Mouse (Mus musculus): ENCODE results near the gene Mfsd12. TPM values are rescaled to one million over a fixed set of nuclear protein-coding genes. Genes with fewer than 3 reads are reported as not detected.

Mfsd12 gene
- polyA plus RNA-seq, 1 experiment from 2014 or later, result 15.0 TPM

- Histone ChIP-seq H3K4me3 (replicated peaks) (peak overlapping the region; percentile 97), H3K36me3 (replicated peaks) (peaks cover 37% of the 10 kb centered on the region), H3K4me2 (peak overlapping the region; percentile 97), H3K27me3 (no peaks in the 10 kb centered on the region), H3K9ac (peak overlapping the region; percentile 100), H3K27ac (replicated peaks) (peak overlapping the region; percentile 96), H3K4me1 (replicated peaks) (peaks cover 86% of the 10 kb centered on the region), H3K9me3 (replicated peaks) (no peaks in the 10 kb centered on the region)
- WGBS (ENCODE audit: insufficient replicate concordance), result 20% methylated on average over 4 of the region's 4 CpGs
- ATAC-seq (ENCODE audit: insufficient read depth), result no peak
Observed at GRCm38 (mm10) chr10:81358209-81358608, 918 bp downstream of the Mfsd12 start.

GRCm38 (mm10) chr10:81358841-81359240 is 1.6 kb downstream of the Mfsd12 start:
- Histone ChIP-seq H3K9ac (peak overlapping the region; percentile 100), H3K4me3 (replicated peaks) (peak overlapping the region; percentile 97), H3K9me3 (replicated peaks) (no peaks in the 10 kb centered on the region), H3K4me2 (peak overlapping the region; percentile 97), H3K4me1 (replicated peaks) (peaks cover 92% of the 10 kb centered on the region), H3K27me3 (no peaks in the 10 kb centered on the region), H3K36me3 (replicated peaks) (peaks cover 44% of the 10 kb centered on the region), H3K27ac (replicated peaks) (peak overlapping the region; percentile 96)
- whole genome bisulfite sequencing (ENCODE audit: insufficient replicate concordance), result 37% methylated on average over 1 of the region's 1 CpGs
- no peak for ATAC-seq (ENCODE audit: insufficient read depth)

DNA sequence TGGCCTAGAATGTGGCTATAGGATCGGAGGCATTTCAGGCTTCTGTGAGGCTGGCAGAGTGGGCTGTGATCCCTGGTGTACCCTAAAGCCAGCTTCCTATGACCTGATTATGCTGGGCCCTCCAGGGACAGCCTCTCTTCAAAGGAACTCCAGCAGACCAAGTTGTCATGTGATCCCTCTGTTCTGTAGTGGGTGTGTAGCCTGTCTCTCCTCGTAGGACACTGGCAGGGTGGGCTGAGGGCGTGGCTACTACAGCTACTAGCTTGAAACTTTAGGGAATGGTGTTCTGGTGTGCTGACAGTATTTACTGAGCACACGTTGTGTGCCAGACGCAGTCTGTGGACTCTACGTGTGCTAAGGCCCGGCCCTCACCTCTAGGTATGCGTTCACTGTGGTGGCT is 3.4 kb downstream of the Mfsd12 start:
- peak overlapping the region; percentile 96 for H3K27ac ChIP-seq (replicated peaks)
- H3K9me3 ChIP-seq (replicated peaks), result no peaks in the 10 kb centered on the region
- 67% methylated on average over 8 of the region's 8 CpGs for WGBS (ENCODE audit: insufficient replicate concordance)
- no peak overlapping the region for H3K4me3 ChIP-seq (replicated peaks)
- no peak for ATAC-seq (ENCODE audit: insufficient read depth)
- peaks cover 96% of the 10 kb centered on the region for H3K4me1 ChIP-seq (replicated peaks)
- peaks cover 55% of the 10 kb centered on the region for H3K36me3 ChIP-seq (replicated peaks)
- H3K27me3 ChIP-seq, result no peaks in the 10 kb centered on the region
- peak overlapping the region; percentile 58 for H3K9ac ChIP-seq
- H3K4me2 ChIP-seq, result peak overlapping the region; percentile 97

DNA sequence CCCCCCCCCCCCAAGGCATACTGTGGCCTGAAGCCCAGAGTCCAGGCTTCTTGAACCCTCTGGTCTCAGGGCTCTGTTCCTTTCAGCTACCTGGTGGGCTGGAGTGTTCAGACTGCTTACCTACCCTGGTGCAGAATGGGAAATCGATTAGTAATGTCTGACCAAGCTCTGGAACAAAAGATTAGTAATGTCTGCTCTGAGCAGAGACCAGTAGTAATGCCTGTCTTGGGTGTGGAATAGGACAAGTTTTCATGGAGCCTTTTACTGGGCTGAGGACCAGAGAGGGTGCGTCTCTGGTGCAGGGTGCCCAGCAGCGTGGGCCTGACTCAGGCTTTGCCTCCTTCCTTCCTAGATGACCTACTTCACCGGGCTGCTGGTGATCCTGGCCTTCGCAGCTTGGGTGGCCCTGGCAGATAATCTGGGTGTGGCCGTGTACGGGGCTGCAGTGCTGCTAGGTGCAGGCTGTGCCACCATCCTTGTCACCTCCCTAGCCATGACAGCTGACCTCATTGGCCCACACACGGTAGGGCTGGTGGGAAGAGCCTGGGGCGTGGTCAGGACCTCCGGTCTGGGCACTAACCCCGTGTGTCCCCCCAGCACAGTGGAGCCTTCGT is 5.2 kb downstream of the Mfsd12 start:
- Histone ChIP-seq H3K4me1 (replicated peaks) (peaks cover 99% of the 10 kb centered on the region), H3K4me2 (peak overlapping the region; percentile 97), H3K27ac (replicated peaks) (peak overlapping the region; percentile 96), H3K9ac (peak overlapping the region; percentile 58), H3K27me3 (no peaks in the 10 kb centered on the region), H3K36me3 (replicated peaks) (peaks cover 70% of the 10 kb centered on the region), H3K9me3 (replicated peaks) (no peaks in the 10 kb centered on the region), H3K4me3 (replicated peaks) (peak overlapping the region; percentile 4)
- WGBS (ENCODE audit: insufficient replicate concordance), result 18% methylated on average over 12 of the region's 12 CpGs
- peak; percentile 85 for ATAC-seq (ENCODE audit: insufficient read depth)

DNA sequence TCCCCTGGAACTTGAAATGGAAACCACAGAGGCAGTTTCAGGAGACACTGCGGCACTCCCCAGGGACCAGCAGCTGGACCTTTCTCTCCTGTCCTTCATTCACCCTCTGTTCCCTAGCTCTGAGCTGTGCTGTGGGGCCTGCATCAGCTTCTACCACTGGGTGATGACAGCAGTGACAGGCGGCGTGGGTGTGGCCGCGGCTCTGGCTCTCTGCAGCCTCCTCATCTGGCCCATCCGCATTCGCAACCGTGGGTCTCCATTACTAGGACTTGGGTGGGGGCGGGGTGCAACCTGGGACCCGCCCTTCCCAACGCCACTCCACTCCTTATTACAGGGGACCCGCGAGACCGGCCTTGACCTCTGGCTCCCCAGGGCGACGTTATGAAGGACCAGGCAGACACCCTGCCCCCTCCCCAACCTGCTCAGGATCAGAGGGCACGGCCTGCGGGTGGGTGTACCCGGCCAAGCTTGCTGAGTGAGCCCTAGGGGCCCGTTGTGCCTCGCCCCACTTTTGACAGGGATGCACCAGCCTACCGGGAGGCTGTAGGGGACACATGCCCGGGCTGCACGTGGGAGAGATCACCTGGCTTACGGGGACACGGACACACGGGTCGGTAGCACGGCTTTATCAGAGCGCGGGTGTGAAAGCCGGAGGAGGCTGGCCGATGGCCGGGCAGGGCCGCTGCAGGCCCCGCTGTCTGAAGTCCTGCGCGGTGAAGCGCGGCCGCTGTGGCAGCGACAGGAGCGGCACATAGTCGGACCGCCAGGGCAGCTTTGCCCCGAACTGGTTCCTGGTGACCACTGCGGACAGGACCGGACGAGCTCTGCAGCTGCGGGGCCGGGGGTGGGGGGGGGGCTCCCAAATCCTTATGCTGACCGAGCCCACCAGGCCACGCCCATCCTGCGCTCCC is 6.4 kb downstream of the Mfsd12 start:
- Histone ChIP-seq H3K9ac (peak overlapping the region; percentile 58), H3K36me3 (replicated peaks) (peaks cover 83% of the 10 kb centered on the region), H3K4me2 (peak overlapping the region; percentile 97), H3K4me3 (replicated peaks) (peak overlapping the region; percentile 9), H3K27me3 (no peaks in the 10 kb centered on the region), H3K9me3 (replicated peaks) (no peaks in the 10 kb centered on the region), H3K27ac (replicated peaks) (peak overlapping the region; percentile 96), H3K4me1 (replicated peaks) (peaks cover 99% of the 10 kb centered on the region)
- WGBS (ENCODE audit: insufficient replicate concordance), result 65% methylated on average over 54 of the region's 54 CpGs
- ATAC-seq (ENCODE audit: insufficient read depth), result no peak

DNA sequence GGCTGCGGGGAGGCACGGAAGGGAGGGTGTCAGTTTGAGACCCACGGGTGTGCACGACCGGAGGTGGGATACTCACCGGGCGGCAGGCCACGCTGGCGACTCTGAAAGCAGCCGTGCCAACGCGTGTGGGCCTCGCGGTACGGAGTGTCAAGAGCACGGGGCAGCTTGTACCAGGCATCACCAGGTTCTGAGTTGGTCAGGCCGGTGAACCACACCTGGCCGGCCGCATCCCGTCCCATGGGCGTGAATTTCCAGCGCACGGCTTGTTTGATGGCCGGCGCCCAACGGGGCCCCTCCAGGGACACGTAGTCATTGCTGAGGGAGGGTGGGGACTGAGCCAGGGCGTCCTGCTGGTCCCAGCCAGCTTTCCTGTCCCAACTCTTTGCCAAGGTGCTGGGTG is 7.4 kb downstream of the Mfsd12 start:
- peaks cover 89% of the 10 kb centered on the region for H3K4me1 ChIP-seq (replicated peaks)
- H3K36me3 ChIP-seq (replicated peaks), result peaks cover 89% of the 10 kb centered on the region
- H3K27ac ChIP-seq (replicated peaks), result peak overlapping the region; percentile 96
- no peaks in the 10 kb centered on the region for H3K27me3 ChIP-seq
- 61% methylated on average over 28 of the region's 28 CpGs for WGBS (ENCODE audit: insufficient replicate concordance)
- no peak for ATAC-seq (ENCODE audit: insufficient read depth)
- H3K4me2 ChIP-seq, result peak overlapping the region; percentile 97
- H3K9ac ChIP-seq, result no peak overlapping the region
- no peak overlapping the region for H3K4me3 ChIP-seq (replicated peaks)
- H3K9me3 ChIP-seq (replicated peaks), result no peaks in the 10 kb centered on the region

GRCm38 (mm10) chr10:81365073-81365472 is 7.8 kb downstream of the Mfsd12 start:
- Histone ChIP-seq H3K36me3 (replicated peaks) (peaks cover 89% of the 10 kb centered on the region), H3K4me3 (replicated peaks) (no peak overlapping the region)
- WGBS (ENCODE audit: insufficient replicate concordance), result 52% methylated on average over 4 of the region's 4 CpGs

GRCm38 (mm10) chr10:81365672-81366476 is 8.6 kb downstream of the Mfsd12 start, which contains the start of gene 4930404N11Rik:
Gene 4930404N11Rik (minus strand): TSS chr10:81365816.
- 26% methylated on average over 12 of the region's 12 CpGs for WGBS (ENCODE audit: insufficient replicate concordance)
- no peaks in the 10 kb centered on the region for H3K9me3 ChIP-seq (replicated peaks)
- H3K9ac ChIP-seq, result no peak within 1 kb of the TSS
- peaks cover 77% of the 10 kb centered on the region for H3K4me1 ChIP-seq (replicated peaks)
- H3K27ac ChIP-seq (replicated peaks), result peak within 1 kb of the TSS; percentile 96
- H3K4me2 ChIP-seq, result peak within 1 kb of the TSS; percentile 97
- no peaks in the 10 kb centered on the region for H3K27me3 ChIP-seq
- no peak for ATAC-seq (ENCODE audit: insufficient read depth)
- H3K4me3 ChIP-seq (replicated peaks), result no peak within 1 kb of the TSS
- H3K36me3 ChIP-seq (replicated peaks), result peaks cover 89% of the 10 kb centered on the region

More at GRCm38 (mm10) chr10:81365073-81365472, 7.8 kb downstream of the Mfsd12 start:
- H3K4me2 ChIP-seq, result peak overlapping the region; percentile 97; the same call in 1 of the 2 replicates
- ATAC-seq (ENCODE audit: insufficient read depth), result no peak
- peaks cover 85% of the 10 kb centered on the region for H3K4me1 ChIP-seq (replicated peaks)
- H3K27me3 ChIP-seq, result no peaks in the 10 kb centered on the region
- H3K27ac ChIP-seq (replicated peaks), result peak overlapping the region; percentile 96
- no peak overlapping the region for H3K9ac ChIP-seq
- no peaks in the 10 kb centered on the region for H3K9me3 ChIP-seq (replicated peaks)

GRCm38 (mm10) chr10:81366477-81367206 is 9.4 kb downstream of the Mfsd12 start:
- no peak for ATAC-seq (ENCODE audit: insufficient read depth)
- WGBS (ENCODE audit: insufficient replicate concordance), result 61% methylated on average over 6 of the region's 6 CpGs
- H3K4me1 ChIP-seq (replicated peaks), result peaks cover 69% of the 10 kb centered on the region

GRCm38 (mm10) chr10:81367207-81367495 is 9.9 kb downstream of the Mfsd12 start:
- peaks cover 69% of the 10 kb centered on the region for H3K4me1 ChIP-seq (replicated peaks)
- H3K4me3 ChIP-seq (replicated peaks), result no peak overlapping the region
- no peaks in the 10 kb centered on the region for H3K9me3 ChIP-seq (replicated peaks)
- no peak overlapping the region for H3K4me2 ChIP-seq
- H3K27ac ChIP-seq (replicated peaks), result peak overlapping the region; percentile 96
- H3K27me3 ChIP-seq, result no peaks in the 10 kb centered on the region
- WGBS (ENCODE audit: insufficient replicate concordance), result 88% methylated on average over 6 of the region's 6 CpGs
- peaks cover 89% of the 10 kb centered on the region for H3K36me3 ChIP-seq (replicated peaks)
- no peak for ATAC-seq (ENCODE audit: insufficient read depth)
- no peak overlapping the region for H3K9ac ChIP-seq

More at GRCm38 (mm10) chr10:81366477-81367206, 9.4 kb downstream of the Mfsd12 start:
- Histone ChIP-seq H3K9me3 (replicated peaks) (no peaks in the 10 kb centered on the region), H3K9ac (no peak overlapping the region), H3K4me3 (replicated peaks) (no peak overlapping the region), H3K36me3 (replicated peaks) (peaks cover 89% of the 10 kb centered on the region), H3K27ac (replicated peaks) (peak overlapping the region; percentile 96), H3K4me2 (no peak overlapping the region), H3K27me3 (no peaks in the 10 kb centered on the region)

All from liver, embryonic 15.5 days (tissue).